Mouse (Mus musculus) heart, postnatal 0 days (tissue): ENCODE data around the gene Gapvd1. TPM values are rescaled to one million over a fixed set of nuclear protein-coding genes. Genes with fewer than 3 reads are reported as not detected.

ENCODE experiments used
- ATAC-seq: fragments of 200-750 bp; cut with Nextera tagmentation; 2 replicates; pipeline ENCODE4 v1.8.0; 2017; ENCODE audit warnings: low read depth, moderate number of reproducible peaks, moderate library complexity; ENCODE audit not compliant: insufficient read depth
- DNase-seq: peaks from one replicate; pipeline ENCODE4 v3.0.0-alpha.2; 2016; ENCODE audit warnings: low spot score
- H3K27ac ChIP-seq: fragments of 300-500 bp; sonication (generic); 2 replicates; pipeline ENCODE4 v1.5.1; 2014; ENCODE audit warnings: low read depth, mild to moderate bottlenecking
- H3K27me3 ChIP-seq: fragments of 300-500 bp; sonication (generic); 2 replicates; pipeline ENCODE4 v1.6.1; 2014; ENCODE audit warnings: low read length, mixed read lengths; ENCODE audit not compliant: control insufficient read depth, insufficient read depth
- H3K36me3 ChIP-seq: fragments of 300-500 bp; sonication (generic); replicated peaks from 2 replicates; pipeline ENCODE4 v1.6.1; 2014; ENCODE audit warnings: low read length, mixed read lengths; ENCODE audit not compliant: control insufficient read depth, insufficient read depth
- H3K4me1 ChIP-seq: fragments of 300-500 bp; sonication (generic); 2 replicates; pipeline ENCODE4 v1.6.1; 2014; ENCODE audit warnings: antibody characterized with exemption; ENCODE audit not compliant: control insufficient read depth, insufficient read depth
- H3K4me2 ChIP-seq: fragments of 300-500 bp; sonication (generic); 2 replicates; pipeline ENCODE4 v1.6.1; 2014; ENCODE audit warnings: low read depth, mild to moderate bottlenecking, low read length, moderate library complexity
- H3K4me3 ChIP-seq: fragments of 300-500 bp; sonication (generic); 2 replicates; pipeline ENCODE4 v1.5.1; 2014; ENCODE audit warnings: low read depth, low read length
- H3K9ac ChIP-seq: fragments of 300-500 bp; sonication (generic); replicated peaks from 2 replicates; pipeline ENCODE4 v1.6.1; 2014; ENCODE audit warnings: low read depth, low read length, mixed read lengths
- H3K9me3 ChIP-seq: fragments of 300-500 bp; sonication (generic); replicated peaks from 2 replicates; pipeline ENCODE4 v1.6.1; 2016; ENCODE audit warnings: low read length; ENCODE audit not compliant: control insufficient read depth
- CTCF ChIP-seq: IDR thresholded peaks from 2 replicates; pipeline ENCODE4 v1.5.1; 2016; ENCODE audit warnings: antibody characterized with exemption, control low read depth, low read depth
- EP300 ChIP-seq: IDR thresholded peaks from 2 replicates; pipeline ENCODE4 v1.6.1; 2016; ENCODE audit warnings: antibody characterized with exemption, low read depth
- WGBS: fragments of 180-500 bp; shearing (Covaris S2); extraction: QIAGEN DNeasy Blood & Tissue Kit; methylation state at CpG from one replicate; pipeline ENCODE4 v1.1.7; 2014; 5-methylcytosine and 5-hydroxymethylcytosine counted together
- polyA plus RNA-seq: library from polyadenylated mRNA; unstranded; fragments of >200 nt; fragmentation: Nextera tagmentation; extraction: Ambion mirVana; gene quantifications from 2 replicates; pipeline ENCODE4 v1.2.1, GENCODE M21; 2015
- total RNA-seq: library from RNA; depleted of rRNA; stranded (reverse); fragments of >200 nt; gene quantifications from 2 replicates; pipeline ENCODE4 v1.2.3, GENCODE M21; 2014; ENCODE audit warnings: low replicate concordance

Gene Gapvd1
- total and polyA plus RNA-seq, 2 experiments from 2014 or later, result 29.7 to 43.4 TPM

DNA sequence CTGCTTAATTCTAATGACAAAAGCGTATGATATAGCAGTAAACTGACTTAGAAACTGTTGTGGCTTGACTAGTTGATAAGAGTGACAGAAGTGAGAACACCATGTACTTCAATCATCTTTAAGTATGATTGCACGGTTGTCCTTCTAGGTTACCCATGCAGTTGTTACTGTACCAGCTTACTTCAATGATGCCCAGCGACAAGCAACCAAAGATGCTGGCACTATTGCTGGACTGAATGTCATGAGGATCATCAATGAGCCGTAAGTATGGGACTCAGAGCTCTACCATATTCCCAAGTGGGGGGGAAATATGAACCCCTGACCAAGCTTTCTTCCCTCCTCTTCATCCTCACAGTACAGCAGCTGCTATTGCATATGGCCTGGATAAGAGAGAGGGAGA lies 18.6 kb upstream of the Gapvd1 start:
- H3K9ac ChIP-seq, result 0 out of 2 replicates have a peak overlapping the region, but pooled peaks have one; percentile 97
- no peak overlapping the region for H3K27ac ChIP-seq
- H3K36me3 ChIP-seq, result peaks cover 54% of the 10 kb centered on the region
- WGBS, result 64% methylated on average over 4 of the region's 4 CpGs
- peaks cover 51% of the 10 kb centered on the region for H3K4me1 ChIP-seq
- no peaks in the 10 kb centered on the region for H3K9me3 ChIP-seq
- TF ChIP-seq EP300 (no peak), CTCF (no peak)
- peak overlapping the region; percentile 98 for H3K4me3 ChIP-seq
- DNase-seq, result no peak
- no peak for ATAC-seq
- peak overlapping the region; percentile 73 for H3K4me2 ChIP-seq
- no peaks in the 10 kb centered on the region for H3K27me3 ChIP-seq

DNA sequence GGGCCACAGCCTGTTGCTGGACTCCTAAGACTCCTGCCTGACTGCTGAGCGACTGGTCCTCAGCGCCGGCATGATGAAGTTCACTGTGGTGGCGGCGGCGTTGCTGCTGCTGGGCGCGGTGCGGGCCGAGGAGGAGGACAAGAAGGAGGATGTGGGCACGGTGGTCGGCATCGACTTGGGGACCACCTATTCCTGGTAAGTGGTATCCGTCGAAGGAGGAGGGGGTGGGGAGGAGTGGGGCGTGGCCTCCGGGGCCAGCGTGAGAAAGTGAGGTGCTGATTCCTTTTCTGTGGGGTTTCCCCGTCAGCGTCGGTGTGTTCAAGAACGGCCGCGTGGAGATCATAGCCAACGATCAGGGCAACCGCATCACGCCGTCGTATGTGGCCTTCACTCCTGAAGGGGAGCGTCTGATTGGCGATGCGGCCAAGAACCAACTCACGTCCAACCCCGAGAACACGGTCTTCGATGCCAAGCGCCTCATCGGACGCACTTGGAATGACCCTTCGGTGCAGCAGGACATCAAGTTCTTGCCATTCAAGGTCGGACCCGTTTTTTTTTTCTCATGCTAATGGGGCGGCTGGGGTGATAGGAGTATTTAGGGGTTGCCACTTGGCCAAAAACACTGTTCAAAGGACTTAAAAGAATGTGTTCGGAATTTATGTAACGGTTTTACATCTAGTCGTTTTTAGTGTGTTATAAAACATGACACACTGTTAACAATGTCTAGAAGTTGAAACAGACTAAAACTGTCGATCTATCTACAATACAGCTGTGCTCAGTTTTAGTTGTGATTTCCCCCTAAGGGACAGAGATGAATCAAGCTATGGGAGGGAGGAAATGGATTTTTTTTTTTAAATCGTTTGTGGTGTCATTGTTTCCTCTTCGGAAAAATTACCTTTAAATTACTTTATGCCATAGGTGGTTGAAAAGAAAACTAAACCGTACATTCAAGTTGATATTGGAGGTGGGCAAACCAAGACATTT lies 17.5 kb upstream of the Gapvd1 start:
- Histone ChIP-seq H3K9me3 (no peaks in the 10 kb centered on the region), H3K4me1 (peaks cover 51% of the 10 kb centered on the region), H3K36me3 (peaks cover 44% of the 10 kb centered on the region), H3K4me2 (peak overlapping the region; percentile 73), H3K27ac (peak overlapping the region; percentile 96), H3K4me3 (peak overlapping the region; percentile 98), H3K9ac (peak overlapping the region; percentile 97), H3K27me3 (no peaks in the 10 kb centered on the region)
- 1% methylated on average over 50 of the region's 50 CpGs for WGBS
- TF ChIP-seq CTCF, result no peak
- no peak for TF ChIP-seq EP300
- DNase-seq (peak; percentile 51), ATAC-seq (peak; percentile 5; the same call in 1 of the 2 replicates)

DNA sequence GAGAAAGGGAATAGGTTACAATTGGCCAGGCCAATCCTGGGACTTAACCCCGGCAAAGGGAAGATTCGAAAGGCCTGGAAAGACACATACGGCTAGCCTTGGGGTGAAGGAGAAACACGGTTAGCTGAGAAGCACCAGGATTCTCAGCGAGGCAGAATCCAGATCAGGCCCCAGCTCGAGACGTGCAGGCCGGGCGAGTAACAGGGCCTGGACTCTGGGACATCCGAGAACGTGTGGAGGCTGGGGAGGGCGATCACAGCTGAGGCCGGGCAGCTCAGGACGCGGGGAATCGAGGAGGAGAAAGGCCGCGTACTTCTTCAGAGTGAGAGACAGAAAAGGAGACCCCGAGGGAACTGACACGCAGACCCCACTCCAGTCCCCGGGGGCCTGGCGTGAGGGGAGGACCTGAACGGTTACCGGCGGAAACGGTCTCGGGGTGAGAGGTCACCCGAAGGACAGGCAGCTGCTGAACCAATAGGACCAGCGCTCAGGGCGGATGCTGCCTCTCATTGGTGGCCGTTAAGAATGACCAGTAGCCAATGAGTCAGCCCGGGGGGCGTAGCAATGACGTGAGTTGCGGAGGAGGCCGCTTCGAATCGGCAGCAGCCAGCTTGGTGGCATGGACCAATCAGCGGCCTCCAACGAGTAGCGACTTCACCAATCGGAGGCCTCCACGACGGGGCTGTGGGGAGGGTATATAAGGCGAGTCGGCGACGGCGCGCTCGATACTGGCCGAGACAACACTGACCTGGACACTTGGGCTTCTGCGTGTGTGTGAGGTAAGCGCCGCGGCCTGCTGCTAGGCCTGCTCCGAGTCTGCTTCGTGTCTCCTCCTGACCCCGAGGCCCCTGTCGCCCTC lies 16.6 kb upstream of the Gapvd1 start, which contains the start of gene Hspa5:
TSS of gene Hspa5 (plus strand) at position 603 of the 859 bp plus-strand sequence.
- peak within 1 kb of the TSS; percentile 96 for H3K27ac ChIP-seq
- no peaks in the 10 kb centered on the region for H3K27me3 ChIP-seq
- ATAC-seq, result peak; percentile 98
- peak within 1 kb of the TSS; percentile 85 for H3K4me2 ChIP-seq
- peak; percentile 58; the same call in 1 of the 2 replicates for TF ChIP-seq EP300
- no peak for TF ChIP-seq CTCF
- peaks cover 45% of the 10 kb centered on the region for H3K4me1 ChIP-seq
- under 1% methylated on average over 60 of the region's 60 CpGs for WGBS
- H3K9ac ChIP-seq, result peak within 1 kb of the TSS; percentile 97
- DNase-seq, result peak; percentile 99
- H3K36me3 ChIP-seq, result peaks cover 35% of the 10 kb centered on the region
- H3K4me3 ChIP-seq, result peak within 1 kb of the TSS; percentile 98
- no peaks in the 10 kb centered on the region for H3K9me3 ChIP-seq

DNA sequence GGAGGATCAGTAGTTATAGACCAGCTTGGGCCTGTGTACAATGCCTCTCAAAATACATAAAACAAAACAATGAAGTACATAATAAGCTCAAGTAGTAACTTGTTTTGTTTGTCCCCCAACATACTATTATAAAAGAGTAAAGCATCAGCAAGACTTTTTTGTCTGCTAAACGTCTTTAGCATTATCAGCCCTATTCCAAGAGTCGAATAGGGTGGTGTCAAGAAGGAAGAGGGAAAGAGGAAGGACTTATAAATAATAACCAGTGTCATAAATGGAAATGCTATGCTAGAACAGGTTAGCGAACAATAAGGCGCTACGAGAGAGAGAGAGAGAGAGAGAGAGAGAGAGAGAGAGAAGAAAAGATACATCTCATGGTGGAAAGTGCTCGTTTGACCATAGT lies 15.9 kb upstream of the Gapvd1 start:
- Histone ChIP-seq H3K4me2 (peak overlapping the region; percentile 85), H3K27me3 (no peaks in the 10 kb centered on the region), H3K27ac (peak overlapping the region; percentile 89), H3K9ac (peak overlapping the region; percentile 96), H3K4me1 (peaks cover 38% of the 10 kb centered on the region), H3K36me3 (peaks cover 28% of the 10 kb centered on the region), H3K9me3 (no peaks in the 10 kb centered on the region), H3K4me3 (peak overlapping the region; percentile 98)
- ATAC-seq (no peak), DNase-seq (no peak)
- WGBS, result 2% methylated on average over 6 of the region's 6 CpGs
- TF ChIP-seq EP300 (no peak), CTCF (no peak)

GRCm38 (mm10) chr2:34770049-34770448 lies 15.0 kb upstream of the Gapvd1 start:
- H3K9ac ChIP-seq, result no peak overlapping the region
- H3K27me3 ChIP-seq, result no peaks in the 10 kb centered on the region
- H3K27ac ChIP-seq, result no peak overlapping the region
- peaks cover 30% of the 10 kb centered on the region for H3K4me1 ChIP-seq
- H3K36me3 ChIP-seq, result peaks cover 20% of the 10 kb centered on the region
- H3K4me3 ChIP-seq, result no peak overlapping the region
- WGBS, result 93% methylated on average over 2 of the region's 2 CpGs
- DNase-seq (no peak), ATAC-seq (no peak)
- no peak overlapping the region for H3K4me2 ChIP-seq
- H3K9me3 ChIP-seq, result no peaks in the 10 kb centered on the region
- TF ChIP-seq EP300 (no peak), CTCF (no peak)
